Mouse (Mus musculus): ENCODE measurements at regions not wholly inside any gene's neighbourhood (a gene's known extent, or its start where the extent isn't known, plus 50 kb on each side); places are given as distances from the start of the nearest gene placed in this dataset.
"Not testable (repeated sequence)": the region's sequence is repeated elsewhere in the genome, so short reads cannot be mapped to it uniquely, and the experiment has no call there.

- peak; percentile 35 for DNase-seq (ENCODE audit: low read depth)
These were observed 125.9 kb downstream of the Arrdc3 start for GRCm38 (mm10) chr13:81008864-81009766.

- DNase-seq (ENCODE audit: low read depth), result peak; percentile 27
These were observed 130.8 kb downstream of the Arrdc3 start for GRCm38 (mm10) chr13:81013953-81014352.

- no peak for DNase-seq (ENCODE audit: low read depth)
These were observed 137.0 kb downstream of the Arrdc3 start for GRCm38 (mm10) chr13:81020106-81020747.

- no peak for DNase-seq (ENCODE audit: low read depth)
These were observed 137.6 kb downstream of the Arrdc3 start for GRCm38 (mm10) chr13:81020811-81021210.

GRCm38 (mm10) chr13:81022410-81022809 lies 139.2 kb downstream of the Arrdc3 start:
- no peak for DNase-seq (ENCODE audit: low read depth)

- DNase-seq (ENCODE audit: low read depth), result not testable (repeated sequence)
These were observed 142.1 kb downstream of the Arrdc3 start for GRCm38 (mm10) chr13:81025241-81025760.

GRCm38 (mm10) chr13:81037316-81037715 lies 154.1 kb downstream of the Arrdc3 start:
- DNase-seq (ENCODE audit: low read depth), result no peak

GRCm38 (mm10) chr13:81038736-81039135 lies 155.6 kb downstream of the Arrdc3 start:
- DNase-seq (ENCODE audit: low read depth), result no peak

- DNase-seq (ENCODE audit: low read depth), result no peak
These were observed 157.3 kb downstream of the Arrdc3 start for GRCm38 (mm10) chr13:81040494-81040893.

- DNase-seq (ENCODE audit: low read depth), result no peak
These were observed 158.5 kb downstream of the Arrdc3 start for GRCm38 (mm10) chr13:81041646-81042045.
